Mouse (Mus musculus): ENCODE measurements around the gene Spock1. TPM values are rescaled to one million over a fixed set of nuclear protein-coding genes. Genes with fewer than 3 reads are reported as not detected.

Gene Spock1
- polyA plus RNA-seq, 1 experiment = not detected

DNA sequence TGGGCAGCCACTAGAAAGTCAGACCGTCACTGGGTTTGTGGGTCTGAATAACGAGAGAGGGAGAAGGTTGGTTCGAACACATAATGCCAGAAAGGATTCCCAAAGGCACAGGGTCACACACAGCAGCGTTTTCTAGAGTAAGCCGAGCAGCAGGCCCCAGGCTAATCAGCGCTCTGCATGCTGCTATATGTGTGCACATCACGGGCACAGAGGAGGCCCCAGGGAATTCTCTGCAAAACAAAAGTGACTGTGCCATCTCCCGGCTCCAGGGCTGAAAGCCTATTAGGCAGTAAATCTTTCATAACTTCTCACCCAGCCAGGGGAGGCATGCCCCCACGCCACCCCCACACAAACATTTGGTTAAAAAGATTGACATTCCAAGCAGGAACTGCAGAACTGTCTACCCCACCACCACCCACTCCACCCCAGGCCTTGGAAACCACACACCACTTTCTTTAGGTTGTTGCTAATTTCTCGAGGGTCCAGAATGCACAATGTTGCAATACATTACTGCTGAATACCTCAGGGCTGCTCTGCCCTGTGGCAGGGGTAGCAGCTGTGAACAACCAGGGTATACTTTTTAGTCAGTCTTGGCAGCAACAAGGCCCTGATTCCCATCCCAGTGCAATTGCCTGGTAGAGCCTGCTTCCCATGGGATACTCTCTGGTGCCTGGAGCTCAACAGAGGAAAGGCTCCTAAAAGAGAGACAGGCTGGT is 319.4 kb downstream of the Spock1 start:
- H3K36me3 ChIP-seq (ENCODE audit: control insufficient read depth, insufficient read depth, low read length) = no peaks in the 10 kb centered on the region
- no peak overlapping the region for H3K4me3 ChIP-seq (ENCODE audit: extremely low read depth, insufficient read depth, insufficient read length)
- H3K27ac ChIP-seq (ENCODE audit: insufficient read depth, low read length) = no peak overlapping the region
- whole genome bisulfite sequencing = 65% methylated on average over 10 of the region's 10 CpGs
- H3K4me1 ChIP-seq (ENCODE audit: control insufficient read depth, insufficient read depth, insufficient read length) = no peaks in the 10 kb centered on the region
- H3K27me3 ChIP-seq (ENCODE audit: control insufficient read depth, insufficient read depth, low read length) = no peaks in the 10 kb centered on the region
- TF ChIP-seq POLR2A (IDR thresholded peaks at IDR 0.05; ENCODE audit: low read depth, low read length) = no peak
- TF ChIP-seq CTCF (IDR thresholded peaks at IDR 0.05; ENCODE audit: extremely low read depth, insufficient read depth, insufficient read length, insufficient replicate concordance) = no peak
- DNase-seq (ENCODE audit: low read depth in 1 of 2, low spot score in 2 of 2) = no peak

DNA sequence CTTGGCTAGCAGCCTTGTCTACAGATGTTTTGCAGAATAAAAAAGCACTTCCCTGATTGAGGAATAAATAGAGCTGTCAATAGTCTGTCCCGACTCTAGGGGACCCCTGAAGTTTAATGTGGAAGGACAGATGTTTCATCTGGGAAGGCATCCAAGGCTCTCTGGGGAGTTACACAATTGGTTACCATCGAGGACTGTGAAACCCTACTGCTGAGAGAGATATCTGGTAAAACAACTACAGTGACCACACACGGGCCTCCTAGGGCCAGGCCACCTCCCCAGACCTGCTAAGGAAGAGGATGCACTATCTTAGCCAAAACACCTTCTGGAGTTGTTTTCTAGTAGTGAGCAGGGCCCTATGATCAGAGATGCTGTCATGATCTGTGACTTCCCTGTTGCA is 323.0 kb downstream of the Spock1 start:
- Histone ChIP-seq H3K27ac (ENCODE audit: insufficient read depth, low read length) (no peak overlapping the region), H3K27me3 (ENCODE audit: control insufficient read depth, insufficient read depth, low read length) (no peaks in the 10 kb centered on the region), H3K4me1 (ENCODE audit: control insufficient read depth, insufficient read depth, insufficient read length) (no peaks in the 10 kb centered on the region), H3K36me3 (ENCODE audit: control insufficient read depth, insufficient read depth, low read length) (no peaks in the 10 kb centered on the region), H3K4me3 (ENCODE audit: extremely low read depth, insufficient read depth, insufficient read length) (no peak overlapping the region)
- WGBS = 65% methylated on average over 3 of the region's 3 CpGs
- DNase-seq (ENCODE audit: low read depth in 1 of 2, low spot score in 2 of 2) = no peak
- no peak for TF ChIP-seq POLR2A (IDR thresholded peaks at IDR 0.05; ENCODE audit: low read depth, low read length)
- TF ChIP-seq CTCF (IDR thresholded peaks at IDR 0.05; ENCODE audit: extremely low read depth, insufficient read depth, insufficient read length, insufficient replicate concordance) = no peak

DNA sequence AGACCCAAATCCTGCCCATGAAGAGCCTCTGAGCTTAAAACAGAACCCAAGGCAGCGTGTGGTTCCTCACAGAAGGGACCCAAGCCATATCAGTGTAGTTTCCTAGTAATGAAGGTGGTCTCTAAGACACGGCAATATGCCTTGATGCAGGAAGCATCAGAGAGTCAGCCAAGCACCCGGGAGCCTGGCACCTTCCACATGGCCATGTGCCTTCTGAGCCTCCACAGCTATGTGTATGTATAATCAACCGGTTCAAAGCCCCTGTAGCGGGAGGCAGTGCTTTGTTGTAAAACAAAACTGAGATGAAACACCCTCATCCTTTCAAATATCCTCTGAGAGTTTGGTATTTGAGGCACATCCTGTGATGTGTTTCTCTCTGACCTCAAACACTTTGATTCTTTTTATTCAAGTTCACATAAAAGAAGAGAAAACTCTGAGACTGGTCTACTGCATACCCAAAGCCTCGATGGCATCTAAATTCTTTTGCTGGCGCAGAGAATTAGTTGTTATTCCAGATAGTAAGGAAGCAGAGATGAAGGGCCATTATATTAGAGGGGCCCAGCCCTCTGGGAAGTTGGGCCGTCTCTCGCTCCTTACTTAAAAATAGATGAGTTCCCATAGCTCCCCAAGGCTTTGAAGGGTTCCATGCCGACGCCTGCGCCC is 325.7 kb downstream of the Spock1 start:
- WGBS = 83% methylated on average over 12 of the region's 12 CpGs
- DNase-seq (ENCODE audit: low read depth in 1 of 2, low spot score in 2 of 2) = no peak
- no peak for TF ChIP-seq CTCF (IDR thresholded peaks at IDR 0.05; ENCODE audit: extremely low read depth, insufficient read depth, insufficient read length, insufficient replicate concordance)
- no peak for TF ChIP-seq POLR2A (IDR thresholded peaks at IDR 0.05; ENCODE audit: low read depth, low read length)
- H3K4me1 ChIP-seq (ENCODE audit: control insufficient read depth, insufficient read depth, insufficient read length) = no peaks in the 10 kb centered on the region
- no peak overlapping the region for H3K4me3 ChIP-seq (ENCODE audit: extremely low read depth, insufficient read depth, insufficient read length)
- no peaks in the 10 kb centered on the region for H3K27me3 ChIP-seq (ENCODE audit: control insufficient read depth, insufficient read depth, low read length)
- no peaks in the 10 kb centered on the region for H3K36me3 ChIP-seq (ENCODE audit: control insufficient read depth, insufficient read depth, low read length)
- H3K27ac ChIP-seq (ENCODE audit: insufficient read depth, low read length) = no peak overlapping the region

DNA sequence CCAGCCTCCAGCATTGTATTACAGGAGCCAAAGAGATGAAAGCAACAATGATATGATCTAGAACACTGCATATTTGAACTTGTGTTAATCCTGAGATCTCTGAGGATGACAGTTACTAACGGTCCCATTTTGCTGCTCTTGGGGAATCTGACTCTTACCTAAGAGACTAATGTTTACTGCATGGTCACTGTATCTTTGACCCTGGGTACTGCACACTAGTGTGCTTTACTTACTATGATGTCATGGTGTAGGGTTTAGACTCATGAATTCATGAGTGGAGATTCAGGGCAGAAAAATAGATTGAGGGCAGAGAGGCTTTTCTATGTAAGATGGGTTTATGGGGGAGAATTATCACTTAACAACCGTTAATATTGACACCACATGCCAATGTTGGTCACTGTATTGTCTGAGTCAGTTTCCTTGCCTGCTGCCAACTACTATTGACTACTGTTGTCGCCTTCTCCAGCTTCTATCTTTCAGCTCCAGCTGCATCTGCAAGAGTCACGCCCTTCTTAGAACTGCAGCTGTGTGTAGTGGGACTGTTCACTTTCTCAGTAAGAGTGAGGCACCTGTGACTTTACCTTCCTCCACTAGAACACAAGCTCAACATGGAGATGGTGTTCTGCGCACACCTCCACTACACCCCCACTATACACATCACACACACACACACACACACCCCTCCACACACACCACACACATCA is 330.4 kb downstream of the Spock1 start:
- no peak for DNase-seq (ENCODE audit: low read depth in 1 of 2, low spot score in 2 of 2)
- TF ChIP-seq CTCF (IDR thresholded peaks at IDR 0.05; ENCODE audit: extremely low read depth, insufficient read depth, insufficient read length, insufficient replicate concordance) = no peak
- TF ChIP-seq POLR2A (IDR thresholded peaks at IDR 0.05; ENCODE audit: low read depth, low read length) = no peak
- Histone ChIP-seq H3K4me3 (ENCODE audit: extremely low read depth, insufficient read depth, insufficient read length) (no peak overlapping the region), H3K36me3 (ENCODE audit: control insufficient read depth, insufficient read depth, low read length) (no peaks in the 10 kb centered on the region), H3K27ac (ENCODE audit: insufficient read depth, low read length) (no peak overlapping the region), H3K4me1 (ENCODE audit: control insufficient read depth, insufficient read depth, insufficient read length) (no peaks in the 10 kb centered on the region), H3K27me3 (ENCODE audit: control insufficient read depth, insufficient read depth, low read length) (no peaks in the 10 kb centered on the region)
- WGBS = 89% methylated on average over 5 of the region's 5 CpGs

DNA sequence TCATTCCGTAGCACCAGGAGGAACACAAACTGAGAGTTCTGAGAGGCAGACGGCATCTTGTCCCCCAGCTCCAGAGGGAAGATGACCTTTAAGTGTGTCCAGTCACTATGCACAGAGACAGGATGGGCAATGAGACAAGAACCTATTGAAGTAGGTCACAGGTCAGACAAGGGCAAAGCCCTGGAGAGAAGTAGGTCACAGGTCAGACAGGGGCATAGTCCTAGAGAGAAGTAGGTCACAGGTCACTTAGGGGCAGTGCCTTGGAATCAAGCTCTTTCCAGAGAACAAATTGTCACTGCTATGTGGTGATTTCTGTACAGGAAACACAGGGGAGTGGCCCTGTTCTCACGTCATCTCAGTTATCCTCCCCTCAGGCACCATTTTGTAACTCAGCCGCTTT is 334.6 kb downstream of the Spock1 start:
- WGBS = 75% methylated on average over 4 of the region's 4 CpGs
- no peak for DNase-seq (ENCODE audit: low read depth in 1 of 2, low spot score in 2 of 2)
- Histone ChIP-seq H3K4me3 (ENCODE audit: extremely low read depth, insufficient read depth, insufficient read length) (no peak overlapping the region), H3K36me3 (ENCODE audit: control insufficient read depth, insufficient read depth, low read length) (no peaks in the 10 kb centered on the region), H3K27me3 (ENCODE audit: control insufficient read depth, insufficient read depth, low read length) (no peaks in the 10 kb centered on the region), H3K4me1 (ENCODE audit: control insufficient read depth, insufficient read depth, insufficient read length) (no peaks in the 10 kb centered on the region), H3K27ac (ENCODE audit: insufficient read depth, low read length) (no peak overlapping the region)
- no peak for TF ChIP-seq CTCF (IDR thresholded peaks at IDR 0.05; ENCODE audit: extremely low read depth, insufficient read depth, insufficient read length, insufficient replicate concordance)
- no peak for TF ChIP-seq POLR2A (IDR thresholded peaks at IDR 0.05; ENCODE audit: low read depth, low read length)

DNA sequence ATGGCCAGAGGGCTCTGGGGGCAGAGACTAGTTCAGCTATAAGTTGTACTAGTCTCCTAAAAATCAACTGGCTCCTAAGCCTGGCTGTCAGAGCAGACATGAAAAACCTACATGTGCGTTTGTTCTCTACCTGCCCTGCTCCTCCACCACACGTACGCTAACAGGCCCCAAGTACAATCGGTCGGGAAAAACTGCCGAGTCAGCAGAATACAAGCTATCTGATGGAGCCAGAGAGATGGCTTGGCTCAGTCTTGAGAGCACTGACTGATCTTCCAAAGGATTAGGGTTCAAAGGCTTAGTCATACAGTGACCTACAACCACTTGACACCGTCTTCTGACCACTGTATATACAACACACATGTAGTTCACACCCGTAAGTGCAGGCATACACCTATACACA is 339.7 kb downstream of the Spock1 start:
- Histone ChIP-seq H3K36me3 (ENCODE audit: control insufficient read depth, insufficient read depth, low read length) (no peaks in the 10 kb centered on the region), H3K27me3 (ENCODE audit: control insufficient read depth, insufficient read depth, low read length) (no peaks in the 10 kb centered on the region), H3K4me1 (ENCODE audit: control insufficient read depth, insufficient read depth, insufficient read length) (no peaks in the 10 kb centered on the region), H3K4me3 (ENCODE audit: extremely low read depth, insufficient read depth, insufficient read length) (no peak overlapping the region), H3K27ac (ENCODE audit: insufficient read depth, low read length) (no peak overlapping the region)
- 91% methylated on average over 8 of the region's 8 CpGs for WGBS
- no peak for TF ChIP-seq POLR2A (IDR thresholded peaks at IDR 0.05; ENCODE audit: low read depth, low read length)
- TF ChIP-seq CTCF (IDR thresholded peaks at IDR 0.05; ENCODE audit: extremely low read depth, insufficient read depth, insufficient read length, insufficient replicate concordance) = no peak
- no peak for DNase-seq (ENCODE audit: low read depth in 1 of 2, low spot score in 2 of 2)

All from spleen, adult 2 months (tissue).